Mouse (Mus musculus): Measurements from ENCODE around the gene Lrp1.

The Lrp1 gene

GRCm38 (mm10) chr10:127519041-127519701, 101.8 kb downstream of the Lrp1 start:
- DNase-seq, result no peak

GRCm38 (mm10) chr10:127517941-127518340, 103.0 kb downstream of the Lrp1 start:
- no peak for DNase-seq

GRCm38 (mm10) chr10:127516576-127517260, 104.2 kb downstream of the Lrp1 start:
- DNase-seq, result no peak

- no peak for DNase-seq
These were observed 104.9 kb downstream of the Lrp1 start for GRCm38 (mm10) chr10:127515983-127516459.

GRCm38 (mm10) chr10:127515271-127515982, 105.5 kb downstream of the Lrp1 start:
- no peak for DNase-seq

GRCm38 (mm10) chr10:127514764-127515163, 106.2 kb downstream of the Lrp1 start, which contains the start of gene Ndufa4l2:
Gene Ndufa4l2 (plus strand): TSS chr10:127514967.
- DNase-seq, result no peak

GRCm38 (mm10) chr10:127514111-127514698, 106.7 kb downstream of the Lrp1 start:
- no peak for DNase-seq

GRCm38 (mm10) chr10:127513501-127514091, 107.4 kb downstream of the Lrp1 start:
- no peak for DNase-seq

- peak; percentile 98 for DNase-seq
These were observed 108.1 kb downstream of the Lrp1 start for GRCm38 (mm10) chr10:127512813-127513212.

GRCm38 (mm10) chr10:127512307-127512666, 108.7 kb downstream of the Lrp1 start:
- DNase-seq, result no peak

- peak; percentile 85 for DNase-seq
These were observed 109.2 kb downstream of the Lrp1 start for GRCm38 (mm10) chr10:127511634-127512306.

GRCm38 (mm10) chr10:127510895-127511617, 109.9 kb downstream of the Lrp1 start:
- no peak for DNase-seq

GRCm38 (mm10) chr10:127509837-127510701, 110.9 kb downstream of the Lrp1 start:
- DNase-seq, result peak; percentile 58

- peak; percentile 96 for DNase-seq
These were observed 111.7 kb downstream of the Lrp1 start for GRCm38 (mm10) chr10:127509051-127509836.

GRCm38 (mm10) chr10:127508239-127508638, 112.7 kb downstream of the Lrp1 start:
- peak; percentile 84 for DNase-seq

- DNase-seq, result no peak
These were observed 119.8 kb downstream of the Lrp1 start, which contains the start of gene Stac3 for GRCm38 (mm10) chr10:127500894-127501893. Gene Stac3 (plus strand): TSS chr10:127501686.

GRCm38 (mm10) chr10:127500042-127500441, 120.9 kb downstream of the Lrp1 start:
- DNase-seq, result no peak

- no peak for DNase-seq
These were observed 121.4 kb downstream of the Lrp1 start for GRCm38 (mm10) chr10:127499516-127499915.
